Mouse (Mus musculus) Patski (cell line): Measurements from ENCODE around the gene Cby1. TPM values are rescaled to one million over a fixed set of nuclear protein-coding genes. Genes with fewer than 3 reads are reported as not detected.

Experiments
- ATAC-seq: fragments of 100-300 bp; one replicate; pipeline ENCODE4 v1.8.0; 2021
- CTCF ChIA-PET: fragments of 350-600 bp; sonication (Branson Sonifier 250); formaldehyde crosslinking; loops from one replicate; lab custom pipeline; 2022; ENCODE audit warnings: inconsistent platforms; lab: Charles Lee
- POLR2A ChIA-PET: fragments of 350-600 bp; sonication (Branson Sonifier 250); formaldehyde crosslinking; loops from one replicate; lab custom pipeline; 2022; ENCODE audit warnings: antibody characterized with exemption, inconsistent platforms; lab: Charles Lee
- DNase-seq: peaks from one replicate; pipeline ENCODE4 v3.0.0-alpha.2; 2011; ENCODE audit warnings: low read depth, low spot score
- H3K27me3 ChIP-seq: fragments of 371-371 bp; one replicate; pipeline ENCODE4 v1.5.1; 2021
- CTCF ChIP-seq: fragments of 100-300 bp; IDR thresholded peaks from one replicate; pipeline ENCODE4 v1.5.1; 2021
- in situ Hi-C: fragments of 300-500 bp; cut with MboI; formaldehyde crosslinking; loops from 3 replicates; pipeline ENCODE4 v1.11.1; 2018; ENCODE audit warnings: low pct_unique_long_range_greater_than_20kb, mixed read lengths
- polyA plus RNA-seq: library from polyadenylated mRNA; unstranded; gene quantifications from one replicate; pipeline ENCODE4 v1.2.3, GENCODE M21; 2021

Cby1 gene
- polyA plus RNA-seq, 1 experiment from 2014 or later, result 46.0 TPM

DNA sequence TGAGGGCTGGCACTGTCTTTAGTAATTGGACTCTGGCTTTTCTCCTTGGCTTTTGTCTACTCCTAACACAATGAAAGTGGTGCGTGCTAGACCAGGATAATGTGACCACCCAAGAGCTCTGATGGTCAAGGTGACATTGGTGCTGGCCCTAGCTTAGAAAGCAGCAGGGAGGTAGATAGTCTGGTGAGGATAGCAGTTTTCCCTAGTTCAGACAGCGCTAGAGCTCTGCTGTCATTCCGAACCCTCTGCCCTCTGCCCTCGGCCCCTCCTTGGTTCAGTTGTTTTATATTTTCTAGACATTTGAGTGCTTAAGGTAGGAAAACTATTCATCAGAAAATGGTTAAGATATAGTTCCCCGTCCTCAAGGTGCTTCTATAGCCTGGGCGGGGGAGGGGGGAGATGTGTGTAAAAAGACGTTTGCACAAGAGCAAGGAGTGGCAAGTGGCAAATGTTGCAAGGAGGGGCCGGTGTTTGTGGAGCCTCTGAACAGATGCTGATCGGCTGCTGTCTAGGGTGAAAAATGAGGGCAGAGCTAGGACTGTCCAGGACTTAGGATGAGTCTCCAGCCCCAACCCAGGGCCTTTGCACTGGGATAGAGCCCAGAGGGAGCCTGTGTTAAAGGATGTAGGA is 38.7 kb downstream of the Cby1 start:
- in situ Hi-C loops, result no loop called here
- no peak for ATAC-seq
- no peak for DNase-seq
- POLR2A ChIA-PET, result interaction anchor here (0.8 kb wide), 1 partner anchor 9 kb away, joined by 3 read pairs; no protein-coding TSS in a partner anchor
- no peaks in the 10 kb centered on the region for H3K27me3 ChIP-seq
- no peak for TF ChIP-seq CTCF
- CTCF ChIA-PET, result interaction anchor here (0.8 to 1.6 kb wide), 3 partner anchors 9 to 19 kb away, joined by 3 to 7 read pairs (median 5); no protein-coding TSS in a partner anchor

DNA sequence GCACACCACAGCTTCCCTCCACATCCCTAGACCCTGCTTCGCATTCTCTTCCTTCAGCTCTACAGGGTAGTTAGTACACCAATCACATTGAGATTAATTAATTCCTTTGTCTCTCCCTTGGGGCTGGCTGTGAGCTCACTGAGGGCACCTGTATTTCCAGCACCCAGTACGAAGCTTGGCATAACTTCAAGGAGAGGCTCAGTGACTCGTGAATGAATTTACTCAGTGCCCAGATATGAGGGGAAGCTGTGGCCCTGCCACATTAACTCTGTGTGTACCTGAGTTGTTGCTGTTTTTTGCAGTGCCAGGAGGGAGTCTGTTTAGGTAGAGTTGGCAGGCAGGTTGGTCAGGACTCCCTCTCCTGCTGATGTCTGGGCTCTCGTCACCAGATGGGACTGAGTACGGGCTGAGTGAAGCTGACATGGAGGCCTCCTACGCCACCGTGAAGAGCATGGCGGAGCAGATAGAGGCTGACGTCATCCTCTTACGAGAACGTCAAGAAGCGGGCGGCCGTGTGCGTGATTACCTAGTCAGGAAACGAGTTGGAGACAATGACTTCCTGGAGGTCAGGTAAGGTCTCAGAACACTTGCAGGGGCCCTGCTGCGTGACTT is 47.7 kb downstream of the Cby1 start:
- DNase-seq (no peak), ATAC-seq (no peak)
- in situ Hi-C loops, result no loop called here
- ChIA-PET POLR2A (interaction anchor here (1.4 kb wide), 2 partner anchors 9 to 13 kb away, joined by 3 read pairs; no protein-coding TSS in a partner anchor), CTCF (interaction anchor here (1.4 to 2.7 kb wide), 2 partner anchors 9 to 14 kb away, joined by 5 to 11 read pairs; no protein-coding TSS in a partner anchor)
- H3K27me3 ChIP-seq, result no peaks in the 10 kb centered on the region
- TF ChIP-seq CTCF, result no peak

DNA sequence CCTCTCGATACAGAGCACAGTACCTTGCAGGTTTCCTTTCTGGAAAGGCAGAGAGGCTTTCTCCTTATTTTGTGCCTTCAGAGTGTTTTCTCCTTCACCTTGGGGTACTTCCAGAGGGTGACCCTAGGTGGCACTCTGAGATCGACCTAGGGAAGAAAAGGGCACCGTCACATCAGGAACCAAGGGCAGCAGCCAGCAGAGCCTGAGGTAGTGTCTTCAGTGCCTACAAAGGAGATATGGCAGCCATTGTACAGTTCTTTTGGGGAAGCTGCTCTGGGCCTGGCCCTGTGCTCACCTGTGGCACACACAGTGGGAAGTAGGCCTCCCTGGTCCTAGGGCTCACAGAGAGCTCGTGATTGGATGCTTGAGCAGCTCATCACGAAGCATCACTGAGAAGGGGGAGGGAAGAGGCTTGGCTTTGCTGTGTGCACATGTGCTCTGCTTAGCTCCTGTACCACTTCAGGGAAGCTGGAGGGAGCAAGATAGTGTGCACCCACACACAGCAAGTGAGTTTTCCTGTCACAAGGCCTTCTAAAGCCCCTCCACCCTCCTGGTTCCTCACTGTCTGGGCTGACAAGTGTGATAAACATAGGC is 49.3 kb downstream of the Cby1 start:
- DNase-seq, result no peak
- H3K27me3 ChIP-seq, result no peaks in the 10 kb centered on the region
- ChIA-PET CTCF (interaction anchor here (1.1 to 2.7 kb wide), 4 partner anchors 11 to 17 kb away, joined by 3 to 11 read pairs (median 6); no protein-coding TSS in a partner anchor), POLR2A (interaction anchor here (1.0 kb wide), 1 partner anchor 16 kb away, joined by 3 read pairs; no protein-coding TSS in a partner anchor)
- in situ Hi-C loops, result no loop called here
- TF ChIP-seq CTCF, result no peak
- ATAC-seq, result no peak

DNA sequence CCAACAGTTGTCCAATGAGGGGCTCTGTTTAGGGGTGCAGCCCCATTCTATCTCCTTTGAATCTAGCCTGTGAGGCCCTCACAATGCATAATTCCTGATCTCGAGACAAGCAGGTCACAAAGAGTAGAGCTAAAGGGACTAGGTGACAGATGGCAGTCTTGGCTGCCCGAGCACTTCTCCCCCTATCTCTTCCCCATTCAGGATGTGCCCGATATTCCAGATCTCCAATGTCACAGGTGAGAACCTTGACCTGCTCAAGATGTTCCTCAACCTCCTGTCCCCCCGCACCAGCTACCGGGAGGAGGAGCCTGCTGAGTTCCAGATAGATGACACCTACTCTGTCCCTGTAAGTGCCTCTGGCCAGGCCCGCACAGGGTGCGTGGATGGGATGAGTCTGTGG is 56.6 kb downstream of the Cby1 start:
- ATAC-seq, result no peak
- in situ Hi-C loops, result no loop called here
- CTCF ChIA-PET, result no interaction called here

DNA sequence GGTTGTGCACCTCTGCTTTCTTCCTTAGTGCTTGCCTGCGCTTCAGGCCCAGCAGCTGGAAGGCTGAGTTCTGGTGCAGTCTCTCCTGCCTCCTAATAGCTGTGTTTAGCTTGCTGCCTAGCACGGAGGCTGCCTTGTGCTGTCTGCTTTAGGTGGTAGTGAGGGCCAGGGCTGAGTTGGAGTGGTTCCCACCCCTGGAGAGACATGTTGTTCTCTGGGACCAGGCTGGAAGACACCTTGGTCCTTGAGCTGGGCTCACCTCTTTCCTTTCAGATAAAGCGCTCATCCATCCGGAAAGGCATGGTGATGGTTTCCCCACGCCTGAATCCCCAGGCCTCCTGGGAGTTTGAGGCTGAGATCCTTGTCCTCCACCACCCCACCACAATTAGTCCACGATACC is 57.7 kb downstream of the Cby1 start:
- ChIA-PET CTCF (interaction anchor here (0.8 to 1.2 kb wide), 2 partner anchors 9 to 19 kb away, joined by 3 read pairs; no protein-coding TSS in a partner anchor), POLR2A (interaction anchor here (1.5 kb wide), 1 partner anchor 24 kb away, joined by 5 read pairs; no protein-coding TSS in a partner anchor)
- TF ChIP-seq CTCF, result no peak
- DNase-seq (no peak), ATAC-seq (no peak)
- in situ Hi-C loops, result no loop called here
- no peaks in the 10 kb centered on the region for H3K27me3 ChIP-seq

More for the DNA sequence above, 56.6 kb downstream of the Cby1 start:
- POLR2A ChIA-PET, result no interaction called here
- no peak for DNase-seq
- TF ChIP-seq CTCF, result no peak
- no peaks in the 10 kb centered on the region for H3K27me3 ChIP-seq

Other genes with a start within 250 kb of the Cby1 start
- gene Csnk1e, start 203.6 kb upstream of the Cby1 start, polyA plus RNA-seq, result 128 TPM
- 3.8 TPM for gene Kcnj4, start 154.0 kb upstream of the Cby1 start, polyA plus RNA-seq
- 35.8 TPM for gene Kdelr3, start 142.8 kb upstream of the Cby1 start, polyA plus RNA-seq
- 326 TPM for gene Ddx17, start 112.5 kb upstream of the Cby1 start, polyA plus RNA-seq
- gene Dmc1, start 54.1 kb upstream of the Cby1 start, polyA plus RNA-seq, result 0.15 TPM
- 4.6 TPM for gene Fam227a, start 243 bp upstream of the Cby1 start, polyA plus RNA-seq
- gene Tomm22, start 11.7 kb downstream of the Cby1 start, polyA plus RNA-seq, result 201 TPM
- gene Josd1, start 28.7 kb downstream of the Cby1 start, polyA plus RNA-seq, result 43.4 TPM
- 33.4 TPM for gene Gtpbp1, start 31.6 kb downstream of the Cby1 start, polyA plus RNA-seq
- gene Sun2, start 83.3 kb downstream of the Cby1 start, polyA plus RNA-seq, result 69.6 TPM
- gene Dnal4, start 118.7 kb downstream of the Cby1 start, polyA plus RNA-seq, result 76.8 TPM
- gene Nptxr, start 145.6 kb downstream of the Cby1 start, polyA plus RNA-seq, result 6.6 TPM
- 2.1 TPM for gene Npcd, start 175.0 kb downstream of the Cby1 start, polyA plus RNA-seq
- gene Cbx6, start 175.5 kb downstream of the Cby1 start, polyA plus RNA-seq, result 75.9 TPM
- 10.5 TPM for gene Apobec3, start 232.5 kb downstream of the Cby1 start, polyA plus RNA-seq